Mouse (Mus musculus) ovary, adult 2 months (tissue): ENCODE results near the gene Wdr92. TPM values are rescaled to one million over a fixed set of nuclear protein-coding genes. Genes with fewer than 3 reads are reported as not detected.

Source experiments
- polyA plus RNA-seq: library from polyadenylated mRNA; depleted of rRNA; stranded (reverse); fragments of >200 nt; gene quantifications from 2 replicates; pipeline ENCODE4 v1.2.3, GENCODE M21; 2012; rRNA removed

Gene Wdr92
- 7.9 and 8.6 TPM in 2 replicates for polyA plus RNA-seq

GRCm38 (mm10) chr11:17181807-17182206, at the start of gene Wdr92:
Gene Wdr92 (plus strand): TSS chr11:17182107.

GRCm38 (mm10) chr11:17158858-17159737, 22.8 kb upstream of the Wdr92 start, which contains the start of gene Ppp3r1:
Gene Ppp3r1 (plus strand): TSS chr11:17159263.

GRCm38 (mm10) chr11:17211258-17212140, 29.6 kb downstream of the Wdr92 start, which contains the start of gene Pno1:
Gene Pno1 (minus strand): TSS chr11:17211568.

GRCm38 (mm10) chr11:17257443-17257842, 75.5 kb downstream of the Wdr92 start, which contains the start of gene C1d:
Gene C1d (plus strand): TSS chr11:17257579.

Other genes with a start within 250 kb of the Wdr92 start
- 0.48 and 0.55 TPM in 2 replicates for gene Fbxo48, start 230.7 kb upstream of the Wdr92 start, polyA plus RNA-seq
- 16.3 and 22.0 TPM in 2 replicates for gene Cnrip1, start 130.5 kb upstream of the Wdr92 start, polyA plus RNA-seq
- 0.70 and 0.80 TPM in 2 replicates for gene Plek, start 129.7 kb upstream of the Wdr92 start, polyA plus RNA-seq
- 30.4 and 139 TPM in 2 replicates for gene Ppp3r1, start 22.8 kb upstream of the Wdr92 start, polyA plus RNA-seq
- gene Pno1, start 29.5 kb downstream of the Wdr92 start, polyA plus RNA-seq, result 3.1 and 4.8 TPM in 2 replicates
- gene C1d, start 75.5 kb downstream of the Wdr92 start, polyA plus RNA-seq, result 3.5 and 5.5 TPM in 2 replicates